ENCODE assay signal across 30 mouse cellular contexts in the genomic region with DNA sequence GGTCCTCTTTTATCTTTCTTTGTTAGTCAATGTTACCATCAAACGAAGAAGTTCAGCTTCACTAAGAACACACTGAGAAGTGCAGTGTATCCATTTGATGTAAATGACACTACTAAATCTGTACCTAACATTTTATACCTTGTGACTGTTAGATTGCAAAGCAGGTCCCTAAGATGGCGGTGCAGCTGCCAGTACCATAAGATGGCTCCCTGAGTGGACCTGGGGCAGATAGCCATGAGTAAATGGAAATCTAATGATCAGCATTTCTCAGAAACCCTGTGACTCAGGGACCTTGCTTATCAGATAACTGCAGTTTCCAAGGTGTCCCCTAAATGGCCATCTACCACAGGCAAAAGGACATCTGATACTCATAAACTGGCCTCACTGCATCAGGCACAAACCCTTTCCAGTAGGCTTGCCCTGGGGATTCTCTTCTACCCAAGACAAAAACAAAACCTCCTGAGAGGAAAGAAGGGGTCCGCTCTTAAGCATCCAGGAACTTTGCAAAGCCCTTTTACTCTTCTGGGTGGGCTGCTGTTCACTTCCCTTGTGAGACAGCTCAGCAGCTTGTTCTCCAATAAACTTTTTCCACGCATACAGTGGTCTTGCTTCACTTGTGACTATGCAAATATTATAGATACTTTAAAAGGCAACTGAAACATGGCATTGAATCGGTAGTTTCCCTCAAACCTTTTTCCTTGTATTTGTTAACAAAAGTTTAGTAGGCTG. TPM values are rescaled to one million over a fixed set of nuclear protein-coding genes. Genes with fewer than 3 reads are reported as not detected.
DNase-seq lines count a peak whose midpoint lies in the region; TF ChIP-seq lines count a peak whose summit lies in the region.
"Had no signal": no experiment of that assay in that cellular context is flagged by ENCODE, and none has a peak within 500 bp of the region (broad histone marks: within the 10 kb centered on the region; RNA-seq: fewer than 3 reads in every experiment).

No protein-coding gene starts in this region.

- H3K9me3 ChIP-seq in heart, embryonic 10.5 days = no peaks in the 10 kb centered on the region
- peaks cover 8% of the 10 kb centered on the region for H3K9me3 ChIP-seq in CH12.LX (replicated peaks; ENCODE audit: low read length)
- H3K9me3 ChIP-seq: forebrain, embryonic 10.5 days; forebrain, embryonic 13.5 days; hindbrain, embryonic 10.5 days; hindbrain, embryonic 13.5 days; intestine, embryonic 15.5 days had no signal

- peak; percentile 26 for DNase-seq in adrenal gland, adult 8-10 months
- no peak for DNase-seq in adrenal gland, postnatal 4 days (ENCODE audit: low spot score in 2 of 2)
- peak; percentile 62 for DNase-seq in heart, embryonic 10.5 days (ENCODE audit: low spot score)
- no peak for DNase-seq in heart, adult 2 months
- DNase-seq in 416B (ENCODE audit: low read depth) = peak; percentile 12
- DNase-seq in CH12.LX (ENCODE audit: extremely low read depth) = peak; percentile 58
- DNase-seq in left cerebral cortex, adult 8-10 months (ENCODE audit: low spot score in 2 of 2) = no peak
- DNase-seq: cerebellum, adult 18-20 months; cerebellum, adult 9-10 months; cerebellum, postnatal 14 days; gastrocnemius, postnatal 10 days; heart, adult 18-20 months; kidney, adult 11 months; kidney, adult 8-10 months had no signal

- TF ChIP-seq RAD21 in CH12.LX (IDR thresholded peaks at IDR 0.05; ENCODE audit: low read depth, low read length) = no peak

- no peaks in the 10 kb centered on the region for H3K27me3 ChIP-seq in heart, embryonic 10.5 days (ENCODE audit: insufficient read depth, poor library complexity, severe bottlenecking)
- H3K27me3 ChIP-seq in heart, adult 2 months (ENCODE audit: control insufficient read depth, insufficient read depth, low read length) = no peaks in the 10 kb centered on the region
- no peaks in the 10 kb centered on the region for H3K27me3 ChIP-seq in CH12.LX (replicated peaks)
- H3K27me3 ChIP-seq: forebrain, embryonic 13.5 days; hindbrain, embryonic 13.5 days; intestine, embryonic 15.5 days had no signal

- no peak for TF ChIP-seq EP300 in heart, adult 2 months (IDR thresholded peaks at IDR 0.05; ENCODE audit: insufficient read depth, low read depth, low read length)
- peak; percentile 58; the same call in 1 of the 2 replicates for TF ChIP-seq EP300 in CH12.LX (IDR thresholded peaks at IDR 0.05; ENCODE audit: low read length)

- dilution Hi-C loops in CH12.LX (cut with MboI; ENCODE audit: extremely low pct_ligation_motif_present, extremely low pct_unique_long_range_greater_than_20kb, low sequenced_read_pairs) = no loop called here

- WGBS in heart, embryonic 10.5 days = 81% methylated on average over 5 of the region's 5 CpGs
- 87% methylated on average over 5 of the region's 5 CpGs for WGBS in heart, adult 2 months

- TF ChIP-seq POLR2A in heart, adult 2 months (IDR thresholded peaks at IDR 0.05; ENCODE audit: insufficient read depth, low read depth, low read length) = no peak
- TF ChIP-seq POLR2A in CH12.LX (IDR thresholded peaks at IDR 0.05; ENCODE audit: low read depth, low read length) = no peak

- no peak for TF ChIP-seq CTCF in heart, adult 2 months (IDR thresholded peaks at IDR 0.05)
- no peak for TF ChIP-seq CTCF in CH12.LX (conservative IDR thresholded peaks at IDR 0.05 in 1 of 2, IDR thresholded peaks at IDR 0.05 in 1 of 2; ENCODE audit: low read depth in 2 of 2, low read length in 2 of 2)

- no peaks in the 10 kb centered on the region for H3K79me2 ChIP-seq in heart, adult 2 months (replicated peaks; ENCODE audit: control insufficient read depth, insufficient read depth, low read length)
- H3K79me2 ChIP-seq in CH12.LX (replicated peaks; ENCODE audit: control insufficient read depth, extremely low read depth, insufficient read depth, poor library complexity, severe bottlenecking) = no peaks in the 10 kb centered on the region

- no peaks in the 10 kb centered on the region for H3K4me1 ChIP-seq in heart, embryonic 10.5 days
- H3K4me1 ChIP-seq in heart, adult 2 months (ENCODE audit: control insufficient read depth, insufficient read depth, low read length) = no peaks in the 10 kb centered on the region
- H3K4me1 ChIP-seq in CH12.LX (ENCODE audit: control insufficient read depth in 1 of 2, insufficient read depth in 2 of 2) = peaks cover 19 to 32% of the 10 kb centered on the region in 2 experiments
- H3K4me1 ChIP-seq: forebrain, embryonic 10.5 days; forebrain, embryonic 13.5 days; hindbrain, embryonic 10.5 days; hindbrain, embryonic 13.5 days; intestine, embryonic 15.5 days had no signal

- H3K4me3 ChIP-seq in heart, embryonic 10.5 days = no peak overlapping the region
- H3K4me3 ChIP-seq in heart, adult 2 months = no peak overlapping the region
- no peak overlapping the region for H3K4me3 ChIP-seq in CH12.LX (replicated peaks in 1 of 3; ENCODE audit: low read depth in 2 of 3, low read length in 2 of 3, poor library complexity in 1 of 3)
- H3K4me3 ChIP-seq: forebrain, embryonic 10.5 days; forebrain, embryonic 13.5 days; hindbrain, embryonic 10.5 days; hindbrain, embryonic 13.5 days; intestine, embryonic 15.5 days had no signal

- intact Hi-C loops in heart, adult 2 months (cut with DNase I) = no loop called here

- H3K36me3 ChIP-seq in heart, embryonic 10.5 days = no peaks in the 10 kb centered on the region
- H3K36me3 ChIP-seq in heart, adult 2 months (ENCODE audit: control insufficient read depth, insufficient read depth, low read length) = no peaks in the 10 kb centered on the region
- H3K36me3 ChIP-seq in CH12.LX (replicated peaks in 1 of 2; ENCODE audit: control insufficient read depth in 1 of 2, insufficient read depth in 1 of 2, low read length in 1 of 2) = no peaks in the 10 kb centered on the region
- H3K36me3 ChIP-seq: forebrain, embryonic 10.5 days; hindbrain, embryonic 10.5 days; hindbrain, embryonic 13.5 days; intestine, embryonic 15.5 days had no signal

- H3K27ac ChIP-seq in heart, embryonic 10.5 days = no peak overlapping the region
- no peak overlapping the region for H3K27ac ChIP-seq in heart, adult 2 months
- no peak overlapping the region for H3K27ac ChIP-seq in CH12.LX (ENCODE audit: insufficient read depth, low read depth)
- H3K27ac ChIP-seq: forebrain, embryonic 10.5 days; forebrain, embryonic 13.5 days; hindbrain, embryonic 10.5 days; hindbrain, embryonic 13.5 days; intestine, embryonic 15.5 days had no signal

- in situ Hi-C loops in CH12.LX (cut with MboI; ENCODE audit: low pct_ligation_motif_present, low pct_unique_long_range_greater_than_20kb, low sequenced_read_pairs) = no loop called here

- peak overlapping the region; percentile 16; the same call in 1 of the 2 replicates for H3K4me2 ChIP-seq in CH12.LX (ENCODE audit: insufficient read depth, low read depth, poor library complexity, severe bottlenecking)
- H3K4me2 ChIP-seq: forebrain, embryonic 13.5 days; heart, embryonic 11.5 days; hindbrain, embryonic 13.5 days; intestine, embryonic 15.5 days had no signal

- H3K9ac ChIP-seq in heart, adult 2 months (ENCODE audit: low read depth, low read length) = no peak overlapping the region
- no peak overlapping the region for H3K9ac ChIP-seq in CH12.LX (ENCODE audit: insufficient read depth, low read depth)
- H3K9ac ChIP-seq: forebrain, embryonic 13.5 days; hindbrain, embryonic 13.5 days; intestine, embryonic 15.5 days had no signal

RNA-seq across cellular contexts. Expression of gene Wfdc15a, which starts 3.8 kb away (rescaled TPM):
- total RNA-seq in adrenal gland, adult 8-10 months (2022) = not detected
- total RNA-seq in adrenal gland, postnatal 4 days (2021) = not detected
- polyA plus RNA-seq in heart, embryonic 10.5 days (2016; fragmentation: Nextera tagmentation; extraction: Ambion mirVana) = not detected in 2 replicates
- not detected for total RNA-seq in heart, adult 2 months (2021)
- not detected in 2 replicates for polyA plus RNA-seq in heart, adult 2 months (2012; rRNA removed)
- total RNA-seq in CH12.LX (2012; rRNA removed) (not detected in 2 replicates), CH12.LX (2014; rRNA removed) (not detected in 2 replicates)
- not detected in 2 replicates for polyA plus RNA-seq in CH12.LX (2012; ENCODE audit: insufficient read length, low read depth)
- not detected for total RNA-seq in left cerebral cortex, adult 8-10 months (2022)
- total RNA-seq: gastrocnemius, adult 18-20 months; gastrocnemius, postnatal 10 days; gastrocnemius, postnatal 4 days; heart, adult 18-20 months; heart, postnatal 25 days; MEL had no signal
- polyA plus RNA-seq: embryonic facial prominence, embryonic 11.5 days; embryonic facial prominence, embryonic 14.5 days; forebrain, embryonic 10.5 days; forebrain, embryonic 13.5 days; forebrain, embryonic 16.5 days; heart, embryonic 11.5 days; heart, embryonic 14.5 days; heart, postnatal 0 days; hindbrain, embryonic 10.5 days; hindbrain, embryonic 13.5 days; hindbrain, embryonic 16.5 days; intestine, embryonic 15.5 days had no signal

RNA-seq across cellular contexts. Expression of gene Wfdc12, which starts 5.7 kb away (rescaled TPM):
- total RNA-seq in adrenal gland, adult 8-10 months (2022) = 1 to 10 TPM in 1 of 4 experiments, under 1 TPM in 2, not detected in 1; 0.40 to 4.7 (median 0.67) TPM
- not detected for total RNA-seq in adrenal gland, postnatal 4 days (2021)
- not detected in 2 replicates for polyA plus RNA-seq in heart, embryonic 10.5 days (2016; fragmentation: Nextera tagmentation; extraction: Ambion mirVana)
- total RNA-seq in heart, adult 2 months (2021) = not detected
- polyA plus RNA-seq in heart, adult 2 months (2012; rRNA removed) = not detected in 2 replicates
- total RNA-seq in CH12.LX (2012; rRNA removed) = not detected in 2 replicates
- not detected in 2 replicates for total RNA-seq in CH12.LX (2014; rRNA removed)
- not detected in 2 replicates for polyA plus RNA-seq in CH12.LX (2012; ENCODE audit: insufficient read length, low read depth)
- total RNA-seq in left cerebral cortex, adult 8-10 months (2022) = not detected
- total RNA-seq: gastrocnemius, adult 18-20 months; gastrocnemius, postnatal 10 days; gastrocnemius, postnatal 4 days; heart, adult 18-20 months; heart, postnatal 25 days; MEL had no signal
- polyA plus RNA-seq: embryonic facial prominence, embryonic 11.5 days; embryonic facial prominence, embryonic 14.5 days; forebrain, embryonic 10.5 days; forebrain, embryonic 13.5 days; forebrain, embryonic 16.5 days; heart, embryonic 11.5 days; heart, embryonic 14.5 days; heart, postnatal 0 days; hindbrain, embryonic 10.5 days; hindbrain, embryonic 13.5 days; hindbrain, embryonic 16.5 days; intestine, embryonic 15.5 days had no signal

RNA-seq across cellular contexts. Expression of gene Wfdc5, which starts 13.6 kb away (rescaled TPM):
- total RNA-seq in adrenal gland, adult 8-10 months (2022) = not detected
- total RNA-seq in adrenal gland, postnatal 4 days (2021) = not detected
- not detected in 2 replicates for polyA plus RNA-seq in heart, embryonic 10.5 days (2016; fragmentation: Nextera tagmentation; extraction: Ambion mirVana)
- total RNA-seq in heart, adult 2 months (2021) = not detected
- not detected in 2 replicates for polyA plus RNA-seq in heart, adult 2 months (2012; rRNA removed)
- total RNA-seq in CH12.LX (2012; rRNA removed) (not detected in 2 replicates), CH12.LX (2014; rRNA removed) (not detected in 2 replicates)
- polyA plus RNA-seq in CH12.LX (2012; ENCODE audit: insufficient read length, low read depth) = not detected in 2 replicates
- not detected for total RNA-seq in left cerebral cortex, adult 8-10 months (2022)
- total RNA-seq: gastrocnemius, postnatal 4 days; heart, adult 18-20 months; heart, postnatal 25 days; MEL had no signal
- polyA plus RNA-seq: embryonic facial prominence, embryonic 11.5 days; forebrain, embryonic 10.5 days; forebrain, embryonic 13.5 days; forebrain, embryonic 16.5 days; heart, embryonic 11.5 days; heart, embryonic 14.5 days; heart, postnatal 0 days; hindbrain, embryonic 10.5 days; hindbrain, embryonic 13.5 days; hindbrain, embryonic 16.5 days; intestine, embryonic 15.5 days had no signal

RNA-seq across cellular contexts. Expression of gene Kcns1, which starts 25.2 kb away (rescaled TPM):
- total RNA-seq in adrenal gland, adult 8-10 months (2022) = under 1 TPM in 1 of 4 experiments, not detected in 3; 0.14 TPM
- total RNA-seq in adrenal gland, postnatal 4 days (2021) = under 1 TPM; 0.20 to 0.40 TPM
- polyA plus RNA-seq in heart, embryonic 10.5 days (2016; fragmentation: Nextera tagmentation; extraction: Ambion mirVana) = not detected in 2 replicates
- not detected for total RNA-seq in heart, adult 2 months (2021)
- polyA plus RNA-seq in heart, adult 2 months (2012; rRNA removed) = 0.12 and 0.18 TPM in 2 replicates
- total RNA-seq in CH12.LX (2012; rRNA removed) = 0.34 and 0.42 TPM in 2 replicates
- total RNA-seq in CH12.LX (2014; rRNA removed) = not detected in 2 replicates
- polyA plus RNA-seq in CH12.LX (2012; ENCODE audit: insufficient read length, low read depth) = 0.11 TPM in 1 of 2 replicates, not detected in the other
- total RNA-seq in left cerebral cortex, adult 8-10 months (2022) = 10 to 100 TPM; 17.5 to 19.4 (median 18.5) TPM
- total RNA-seq: heart, postnatal 25 days; MEL had no signal
- polyA plus RNA-seq: forebrain, embryonic 10.5 days; forebrain, embryonic 13.5 days; hindbrain, embryonic 10.5 days had no signal

RNA-seq across cellular contexts. Expression of gene Wfdc15b, which starts 25.3 kb away (rescaled TPM):
- total RNA-seq in adrenal gland, adult 8-10 months (2022) = not detected
- total RNA-seq in adrenal gland, postnatal 4 days (2021) = 1 to 10 TPM in 1 of 2 experiments, not detected in 1; 6.0 TPM
- not detected in 2 replicates for polyA plus RNA-seq in heart, embryonic 10.5 days (2016; fragmentation: Nextera tagmentation; extraction: Ambion mirVana)
- total RNA-seq in heart, adult 2 months (2021) = not detected
- not detected in 2 replicates for polyA plus RNA-seq in heart, adult 2 months (2012; rRNA removed)
- total RNA-seq in CH12.LX (2012; rRNA removed) (not detected in 2 replicates), CH12.LX (2014; rRNA removed) (not detected in 2 replicates)
- not detected in 2 replicates for polyA plus RNA-seq in CH12.LX (2012; ENCODE audit: insufficient read length, low read depth)
- not detected for total RNA-seq in left cerebral cortex, adult 8-10 months (2022)
- total RNA-seq: gastrocnemius, adult 18-20 months; gastrocnemius, postnatal 10 days; gastrocnemius, postnatal 4 days; heart, adult 18-20 months; heart, postnatal 25 days; MEL had no signal
- polyA plus RNA-seq: embryonic facial prominence, embryonic 11.5 days; forebrain, embryonic 10.5 days; forebrain, embryonic 13.5 days; forebrain, embryonic 16.5 days; heart, embryonic 11.5 days; heart, embryonic 14.5 days; heart, postnatal 0 days; hindbrain, embryonic 10.5 days; hindbrain, embryonic 13.5 days; hindbrain, embryonic 16.5 days had no signal

Comparison
In these comparisons a context has a peak if more than half of its experiments do, and no peak if none do; other contexts are left out.
1. DNase-seq: peak in adrenal gland, adult 8-10 months (single experiment), heart, embryonic 10.5 days (single experiment), 416B (single experiment) and CH12.LX (single experiment); none in adrenal gland, postnatal 4 days (0 of 2), heart, adult 2 months (0 of 2) and left cerebral cortex, adult 8-10 months (0 of 2).